Mouse (Mus musculus) T-cell, adult 2 months (primary cell): ENCODE results near the gene Slc16a10.

Experiments used
- DNase-seq: peaks from one replicate; pipeline ENCODE4 v3.0.0; 2022; ENCODE audit warnings: low spot score

The Slc16a10 gene

GRCm38 (mm10) chr10:40141864-40142523, at the start of gene Slc16a10:
Slc16a10 (minus strand) TSS chr10:40142258.
- DNase-seq: peak; percentile 97

- no peak for DNase-seq
These were observed 49.4 kb upstream of the Slc16a10 start for GRCm38 (mm10) chr10:40191338-40191979.

GRCm38 (mm10) chr10:40190871-40191270, 48.8 kb upstream of the Slc16a10 start:
- DNase-seq: peak; percentile 42

GRCm38 (mm10) chr10:40189689-40190088, 47.6 kb upstream of the Slc16a10 start:
- no peak for DNase-seq

- no peak for DNase-seq
These were observed 46.8 kb upstream of the Slc16a10 start for GRCm38 (mm10) chr10:40188831-40189230.

- no peak for DNase-seq
These were observed 43.9 kb upstream of the Slc16a10 start for GRCm38 (mm10) chr10:40185956-40186355.

GRCm38 (mm10) chr10:40180011-40180410, 38.0 kb upstream of the Slc16a10 start:
- DNase-seq: no peak

- no peak for DNase-seq
These were observed 37.1 kb upstream of the Slc16a10 start for GRCm38 (mm10) chr10:40179142-40179541.

- DNase-seq: peak; percentile 68
These were observed 35.4 kb upstream of the Slc16a10 start for GRCm38 (mm10) chr10:40177323-40177962.

- DNase-seq: no peak
These were observed 30.1 kb upstream of the Slc16a10 start for GRCm38 (mm10) chr10:40172136-40172535.

- DNase-seq: peak; percentile 55
These were observed 29.2 kb upstream of the Slc16a10 start for GRCm38 (mm10) chr10:40171211-40171610.

GRCm38 (mm10) chr10:40170141-40170558, 28.1 kb upstream of the Slc16a10 start:
- no peak for DNase-seq

- DNase-seq: no peak
These were observed 27.5 kb upstream of the Slc16a10 start for GRCm38 (mm10) chr10:40169566-40169965.

GRCm38 (mm10) chr10:40169088-40169487, 27.0 kb upstream of the Slc16a10 start:
- no peak for DNase-seq

- DNase-seq: peak; percentile 70
These were observed 22.6 kb upstream of the Slc16a10 start for GRCm38 (mm10) chr10:40164421-40165386.

- DNase-seq: no peak
These were observed 21.9 kb upstream of the Slc16a10 start for GRCm38 (mm10) chr10:40163914-40164313.

GRCm38 (mm10) chr10:40163338-40163737, 21.3 kb upstream of the Slc16a10 start:
- peak; percentile 78 for DNase-seq

- no peak for DNase-seq
These were observed 19.7 kb upstream of the Slc16a10 start for GRCm38 (mm10) chr10:40161701-40162255.

GRCm38 (mm10) chr10:40161236-40161635, 19.2 kb upstream of the Slc16a10 start:
- no peak for DNase-seq

GRCm38 (mm10) chr10:40152550-40152857, 10.4 kb upstream of the Slc16a10 start:
- DNase-seq: no peak

- DNase-seq: no peak
These were observed 9.9 kb upstream of the Slc16a10 start for GRCm38 (mm10) chr10:40151852-40152549.
